ENCODE assay signal across 8 mouse cellular contexts in genomic region chr2:119618199-119618982, GRCm38 (mm10). TPM values are rescaled to one million over a fixed set of nuclear protein-coding genes. Genes with fewer than 3 reads are reported as not detected.
DNase-seq lines count a peak whose midpoint lies in the region; ATAC-seq and TF ChIP-seq lines count a peak whose summit lies in the region.

Nusap1 (plus strand) TSS chr2:119618298.
Oip5 (minus strand) TSS chr2:119618469.

- H3K27ac ChIP-seq in gastrocnemius, adult 2 months, result peak within 1 kb of the TSS; percentile 56; the same call in 1 of the 2 replicates
- no peak within 1 kb of the TSS for H3K27ac ChIP-seq in hindbrain, postnatal 0 days
- no peak within 1 kb of the TSS for H3K27ac ChIP-seq in left cerebral cortex, adult 2 months

- peak within 1 kb of the TSS; percentile 54 for H3K9ac ChIP-seq in hindbrain, postnatal 0 days (replicated peaks; ENCODE audit: low read length)

- H3K36me3 ChIP-seq in hindbrain, postnatal 0 days (ENCODE audit: insufficient read depth, low read length), result no peaks in the 10 kb centered on the region

- peak within 1 kb of the TSS; percentile 98 for H3K4me2 ChIP-seq in hindbrain, postnatal 0 days (ENCODE audit: low read depth, low read length)

- H3K27me3 ChIP-seq in hindbrain, postnatal 0 days (ENCODE audit: insufficient read depth, low read length), result no peaks in the 10 kb centered on the region

- peak; percentile 99 for DNase-seq in ZHBTc4 (ENCODE audit: low read depth, low spot score)
- peak; percentile 93 for DNase-seq in gastrocnemius, adult 2 months
- peak; percentile 99 for DNase-seq in hindbrain, postnatal 0 days (ENCODE audit: low spot score)
- DNase-seq in left cerebral cortex, adult 2 months (ENCODE audit: extremely low spot score in 1 of 2, low spot score in 2 of 2), result peak; percentile 87
- DNase-seq in right cerebral cortex, adult 2 months (ENCODE audit: low spot score in 2 of 2), result peak; percentile 95 to 97
- DNase-seq in urinary bladder, postnatal 14 days (ENCODE audit: low spot score), result peak; percentile 95

- no peaks in the 10 kb centered on the region for H3K9me3 ChIP-seq in hindbrain, postnatal 0 days (ENCODE audit: low read length)

- no peak for TF ChIP-seq CTCF in gastrocnemius, adult 2 months (IDR thresholded peaks at IDR 0.05)
- no peak for TF ChIP-seq CTCF in hindbrain, postnatal 0 days (IDR thresholded peaks at IDR 0.05; ENCODE audit: low read depth)
- TF ChIP-seq CTCF in left cerebral cortex, adult 2 months (IDR thresholded peaks at IDR 0.05), result no peak

- WGBS in hindbrain, postnatal 0 days, result under 1% methylated on average over 55 of the region's 55 CpGs

- ATAC-seq in common myeloid progenitor, adult 5-6 weeks (replicated peaks; ENCODE audit: low read depth, poor library complexity, severe bottlenecking), result peak; percentile 99
- peak; percentile 100 for ATAC-seq in hindbrain, postnatal 0 days
- peak; percentile 99 for ATAC-seq in megakaryocyte, adult 5-6 weeks (ENCODE audit: poor library complexity, severe bottlenecking)

- H3K4me1 ChIP-seq in hindbrain, postnatal 0 days (ENCODE audit: insufficient read depth, low read length), result no peaks in the 10 kb centered on the region

- intact Hi-C loops in gastrocnemius, adult 2 months (cut with DNase I), result no loop called here
- intact Hi-C loops in left cerebral cortex, adult 2 months (cut with DNase I), result no loop called here

- H3K4me3 ChIP-seq in gastrocnemius, adult 2 months, result peak within 1 kb of the TSS; percentile 79
- peak within 1 kb of the TSS; percentile 88 for H3K4me3 ChIP-seq in hindbrain, postnatal 0 days (ENCODE audit: low read length)
- H3K4me3 ChIP-seq in left cerebral cortex, adult 2 months, result peak within 1 kb of the TSS; percentile 76

RNA-seq across cellular contexts. Expression of gene Nusap1, which starts in this region (rescaled TPM):
- total RNA-seq in common myeloid progenitor, adult 5-6 weeks (2017), result 89.7 and 98.6 TPM in 2 replicates
- under 1 TPM; 0.11 to 0.28 TPM for total RNA-seq in gastrocnemius, adult 2 months (2021)
- 7.1 and 8.4 TPM in 2 replicates for total RNA-seq in hindbrain, postnatal 0 days (2014; rRNA removed)
- polyA plus RNA-seq in hindbrain, postnatal 0 days (2015; fragmentation: Nextera tagmentation; extraction: Ambion mirVana), result 13.3 and 13.8 TPM in 2 replicates
- total RNA-seq in left cerebral cortex, adult 2 months (2021), result under 1 TPM; 0.26 to 0.29 TPM
- 144 and 159 TPM in 2 replicates for total RNA-seq in megakaryocyte, adult 5-6 weeks (2015)
- total RNA-seq in megakaryocyte, adult 5-6 weeks (2017), result 156 and 168 TPM in 2 replicates

RNA-seq across cellular contexts. Expression of gene Oip5, which starts in this region (rescaled TPM):
- total RNA-seq in common myeloid progenitor, adult 5-6 weeks (2017), result 19.1 and 21.5 TPM in 2 replicates
- total RNA-seq in gastrocnemius, adult 2 months (2021), result not detected
- total RNA-seq in hindbrain, postnatal 0 days (2014; rRNA removed), result 5.8 and 6.2 TPM in 2 replicates
- polyA plus RNA-seq in hindbrain, postnatal 0 days (2015; fragmentation: Nextera tagmentation; extraction: Ambion mirVana), result 6.0 and 6.4 TPM in 2 replicates
- 1 to 10 TPM in 1 of 2 experiments, under 1 TPM in 1; 0.86 to 1.0 TPM for total RNA-seq in left cerebral cortex, adult 2 months (2021)
- total RNA-seq in megakaryocyte, adult 5-6 weeks (2015), result 17.7 and 20.5 TPM in 2 replicates
- total RNA-seq in megakaryocyte, adult 5-6 weeks (2017), result 15.3 and 17.2 TPM in 2 replicates

Comparison
In these comparisons a context has a peak if more than half of its experiments do, and no peak if none do; other contexts are left out.
1. Peak in DNase-seq, H3K4me3 ChIP-seq and H3K27ac ChIP-seq in gastrocnemius, adult 2 months; RNA of the genes that start here not detected or under 1 TPM.